Mouse (Mus musculus) embryonic facial prominence, embryonic 15.5 days (tissue): ENCODE data around the gene Zscan29. TPM values are rescaled to one million over a fixed set of nuclear protein-coding genes. Genes with fewer than 3 reads are reported as not detected.

Experiments used
- ATAC-seq: fragments of 200-750 bp; cut with Nextera tagmentation; 2 replicates; pipeline ENCODE4 v1.8.0; 2017; ENCODE audit warnings: low read depth, moderate TSS enrichment; ENCODE audit not compliant: insufficient number of reproducible peaks, low FRiP score, low TSS enrichment
- H3K27ac ChIP-seq: fragments of 300-500 bp; sonication (generic); replicated peaks from 2 replicates; pipeline ENCODE4 v1.5.1; 2015; ENCODE audit warnings: mild to moderate bottlenecking, inconsistent platforms
- H3K27me3 ChIP-seq: fragments of 300-500 bp; sonication (generic); 2 replicates; pipeline ENCODE4 v1.6.1; 2015; ENCODE audit warnings: inconsistent platforms
- H3K36me3 ChIP-seq: fragments of 300-500 bp; sonication (generic); 2 replicates; pipeline ENCODE4 v1.6.1; 2015; ENCODE audit warnings: mild to moderate bottlenecking, inconsistent platforms
- H3K4me1 ChIP-seq: fragments of 300-500 bp; sonication (generic); 2 replicates; pipeline ENCODE4 v1.6.1; 2015; ENCODE audit warnings: inconsistent platforms
- H3K4me2 ChIP-seq: fragments of 300-500 bp; sonication (generic); replicated peaks from 2 replicates; pipeline ENCODE4 v1.6.1; 2015; ENCODE audit warnings: mild to moderate bottlenecking, inconsistent platforms
- H3K4me3 ChIP-seq: fragments of 300-500 bp; sonication (generic); replicated peaks from 2 replicates; pipeline ENCODE4 v1.5.1; 2015; ENCODE audit warnings: mild to moderate bottlenecking, inconsistent platforms
- H3K9ac ChIP-seq: fragments of 300-500 bp; sonication (generic); 2 replicates; pipeline ENCODE4 v1.6.1; 2015; ENCODE audit warnings: inconsistent platforms
- H3K9me3 ChIP-seq: fragments of 300-500 bp; sonication (generic); replicated peaks from 2 replicates; pipeline ENCODE4 v1.6.1; 2016; ENCODE audit warnings: inconsistent platforms
- WGBS: fragments of 180-500 bp; shearing (Covaris S2); methylation state at CpG from one replicate; pipeline ENCODE4 v1.1.7; 2015; 5-methylcytosine and 5-hydroxymethylcytosine counted together
- polyA plus RNA-seq: library from polyadenylated mRNA; unstranded; fragments of >200 nt; fragmentation: Nextera tagmentation; extraction: Ambion mirVana; gene quantifications from 2 replicates; pipeline ENCODE4 v1.2.1, GENCODE M21; 2015

Gene Zscan29
- 9.4 and 10.6 TPM in 2 replicates for polyA plus RNA-seq

DNA sequence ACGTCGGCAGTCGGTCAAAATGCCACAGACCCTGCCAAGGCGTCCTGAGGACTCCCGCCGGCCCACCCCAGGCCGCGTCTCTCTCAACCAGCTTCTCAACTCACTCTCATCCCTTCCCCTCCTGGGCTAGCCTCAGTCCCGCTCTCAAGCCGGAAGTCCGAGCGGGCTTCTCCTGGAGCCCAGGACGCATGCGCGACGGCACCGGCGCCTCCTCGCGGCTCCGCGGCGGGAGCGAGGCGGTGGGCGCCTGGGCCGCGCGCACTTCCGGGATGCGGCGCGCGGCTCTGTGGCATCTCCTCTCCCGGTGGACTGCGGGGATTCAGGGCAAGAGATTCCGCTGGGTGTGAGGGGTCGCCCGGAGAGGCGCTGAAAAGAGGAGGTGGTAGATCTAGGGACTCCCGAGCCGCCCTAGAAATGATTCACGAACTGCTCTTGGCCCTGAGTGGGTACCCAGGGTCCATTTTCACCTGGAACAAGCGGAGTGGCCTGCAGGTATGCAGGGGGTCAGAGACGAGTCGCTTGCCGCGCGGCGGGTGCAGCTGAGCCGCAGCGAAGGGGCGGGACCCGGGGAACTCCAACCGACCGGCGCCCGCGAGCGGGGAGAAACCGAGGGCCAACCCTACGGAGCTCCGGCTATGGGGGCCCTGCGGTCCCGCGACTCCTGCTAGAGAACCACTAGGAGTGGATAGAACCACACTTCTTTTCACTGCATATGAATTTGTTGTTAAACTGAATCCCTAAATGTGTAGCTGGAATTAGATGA lies at the start of gene Zscan29:
Gene Zscan29 (minus strand): TSS at position 146 of the 763 bp plus-strand sequence.
- H3K36me3 ChIP-seq: peaks cover 29% of the 10 kb centered on the region
- peak within 1 kb of the TSS; percentile 61 for H3K9ac ChIP-seq
- peak; percentile 94 for ATAC-seq
- under 1% methylated on average over 66 of the region's 66 CpGs for WGBS
- H3K9me3 ChIP-seq: no peaks in the 10 kb centered on the region
- H3K27ac ChIP-seq: peak within 1 kb of the TSS; percentile 92
- peak within 1 kb of the TSS; percentile 95 for H3K4me3 ChIP-seq
- H3K4me2 ChIP-seq: peak within 1 kb of the TSS; percentile 73
- peaks cover 20% of the 10 kb centered on the region for H3K4me1 ChIP-seq
- H3K27me3 ChIP-seq: no peaks in the 10 kb centered on the region

DNA sequence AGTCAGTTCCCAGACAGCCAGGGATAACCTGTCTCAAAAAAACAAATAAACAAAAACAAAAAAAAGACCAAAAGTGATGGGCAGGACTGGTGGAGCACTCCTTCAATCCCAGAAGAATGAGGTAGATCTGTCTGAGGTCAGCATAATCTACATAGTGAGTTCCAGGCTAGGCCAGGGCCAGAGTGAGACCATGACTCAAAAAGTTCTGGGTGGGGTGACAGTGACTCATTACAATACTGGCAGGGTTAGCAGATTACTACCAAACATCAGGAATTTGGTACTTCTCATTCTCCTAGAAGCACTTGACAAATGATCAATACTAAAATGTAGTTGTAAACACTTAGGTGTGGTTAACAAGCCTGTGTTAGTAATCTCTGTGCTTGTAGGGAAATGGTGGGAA lies 49.1 kb upstream of the Zscan29 start:
- H3K4me1 ChIP-seq: no peaks in the 10 kb centered on the region
- H3K4me2 ChIP-seq: no peak overlapping the region
- no peak for ATAC-seq
- no peaks in the 10 kb centered on the region for H3K27me3 ChIP-seq
- no peak overlapping the region for H3K27ac ChIP-seq
- no peak overlapping the region for H3K9ac ChIP-seq
- H3K9me3 ChIP-seq: no peaks in the 10 kb centered on the region
- no peak overlapping the region for H3K4me3 ChIP-seq
- H3K36me3 ChIP-seq: peaks cover 64% of the 10 kb centered on the region

DNA sequence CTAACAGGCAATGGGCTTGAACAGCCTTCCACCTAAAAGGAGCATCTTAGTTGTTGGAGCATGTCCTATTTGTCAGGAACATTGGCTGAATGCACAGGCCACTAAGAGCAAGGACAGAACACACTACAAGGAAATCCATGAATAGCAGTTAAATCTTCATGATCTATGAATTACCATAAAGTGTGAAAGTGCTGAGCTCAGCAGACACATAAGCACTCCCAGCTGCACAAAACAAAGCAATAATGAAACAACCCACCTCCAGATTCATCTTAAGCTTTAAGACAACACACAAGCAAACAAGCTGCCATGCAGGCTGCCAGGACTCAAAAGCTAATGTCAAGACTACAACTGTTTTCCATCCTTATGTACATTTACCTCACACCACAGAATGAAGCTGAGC lies 48.3 kb upstream of the Zscan29 start:
- no peak overlapping the region for H3K9ac ChIP-seq
- no peaks in the 10 kb centered on the region for H3K9me3 ChIP-seq
- H3K4me3 ChIP-seq: no peak overlapping the region
- no peak for ATAC-seq
- H3K36me3 ChIP-seq: peaks cover 69% of the 10 kb centered on the region
- H3K27me3 ChIP-seq: no peaks in the 10 kb centered on the region
- H3K27ac ChIP-seq: no peak overlapping the region
- no peak overlapping the region for H3K4me2 ChIP-seq
- no peaks in the 10 kb centered on the region for H3K4me1 ChIP-seq

DNA sequence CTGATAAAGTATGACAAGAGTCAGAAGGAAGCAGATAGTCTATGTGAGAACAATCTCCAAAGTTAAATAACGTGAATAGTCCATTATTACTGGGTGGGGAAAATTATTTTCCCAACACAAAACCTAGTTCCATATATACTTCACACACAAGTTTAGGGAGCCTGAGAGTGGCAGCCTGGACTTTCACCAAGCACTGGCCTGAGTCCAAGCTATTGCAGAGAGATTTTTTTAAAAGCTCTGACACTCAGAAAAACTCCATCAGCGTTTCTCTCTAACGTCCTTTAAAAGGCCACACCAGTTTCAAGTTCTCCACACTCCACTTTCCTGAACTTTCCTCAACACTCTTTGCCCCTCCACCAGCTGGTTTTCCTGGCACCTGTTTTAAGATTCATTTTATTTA lies 43.6 kb upstream of the Zscan29 start:
- Histone ChIP-seq H3K27ac (no peak overlapping the region), H3K4me3 (no peak overlapping the region), H3K4me1 (no peaks in the 10 kb centered on the region), H3K27me3 (no peaks in the 10 kb centered on the region), H3K9me3 (no peaks in the 10 kb centered on the region), H3K36me3 (peaks cover 70% of the 10 kb centered on the region), H3K4me2 (no peak overlapping the region), H3K9ac (no peak overlapping the region)
- WGBS: 78% methylated on average over 3 of the region's 3 CpGs
- ATAC-seq: no peak

DNA sequence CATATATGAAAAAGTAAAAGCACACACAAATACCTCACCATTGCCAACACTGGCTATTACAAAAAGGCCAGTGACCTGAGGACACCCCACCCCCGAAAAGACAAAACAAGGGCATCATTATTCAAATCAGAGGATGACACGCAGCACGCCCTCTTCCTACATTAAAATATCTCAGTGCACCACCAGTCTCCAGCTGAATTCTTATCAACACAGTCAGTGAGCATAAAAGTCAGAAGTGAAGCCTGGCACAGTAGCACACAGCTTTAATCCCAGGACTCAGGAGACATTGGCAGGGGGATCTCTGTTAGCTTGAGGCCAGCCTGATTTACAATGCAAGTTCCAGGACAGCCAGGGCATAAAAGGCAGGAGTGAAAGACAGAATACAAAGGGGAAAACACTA lies 35.6 kb upstream of the Zscan29 start:
- H3K27ac ChIP-seq: no peak overlapping the region
- H3K9me3 ChIP-seq: no peaks in the 10 kb centered on the region
- peaks cover 87% of the 10 kb centered on the region for H3K36me3 ChIP-seq
- no peak overlapping the region for H3K9ac ChIP-seq
- 90% methylated on average over 3 of the region's 3 CpGs for WGBS
- no peak overlapping the region for H3K4me2 ChIP-seq
- no peak for ATAC-seq
- no peak overlapping the region for H3K4me3 ChIP-seq
- no peaks in the 10 kb centered on the region for H3K4me1 ChIP-seq
- H3K27me3 ChIP-seq: no peaks in the 10 kb centered on the region

DNA sequence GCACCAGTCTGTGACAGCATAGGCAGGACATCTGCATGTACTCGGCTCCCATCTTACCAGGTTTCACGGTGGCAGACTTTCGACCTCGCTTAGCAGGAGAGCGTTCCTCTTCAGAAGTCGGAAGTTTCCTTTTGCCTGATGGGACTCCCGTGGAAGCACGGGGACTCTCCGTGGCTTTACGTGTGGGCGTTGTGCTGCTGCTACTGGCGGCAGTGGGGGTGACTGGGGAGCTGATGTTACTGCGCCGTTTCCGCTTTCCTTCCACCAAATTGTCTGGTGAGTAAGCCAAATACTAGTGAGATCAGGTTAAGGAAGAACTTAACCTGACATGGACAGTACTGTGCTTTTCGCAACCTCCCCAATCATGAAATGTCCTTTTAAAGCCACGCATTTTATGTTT lies 33.4 kb upstream of the Zscan29 start:
- H3K27ac ChIP-seq: no peak overlapping the region
- no peak overlapping the region for H3K9ac ChIP-seq
- H3K4me3 ChIP-seq: no peak overlapping the region
- no peak for ATAC-seq
- no peaks in the 10 kb centered on the region for H3K9me3 ChIP-seq
- H3K36me3 ChIP-seq: peaks cover 91% of the 10 kb centered on the region
- no peaks in the 10 kb centered on the region for H3K4me1 ChIP-seq
- 92% methylated on average over 17 of the region's 17 CpGs for WGBS
- H3K27me3 ChIP-seq: no peaks in the 10 kb centered on the region
- H3K4me2 ChIP-seq: no peak overlapping the region

DNA sequence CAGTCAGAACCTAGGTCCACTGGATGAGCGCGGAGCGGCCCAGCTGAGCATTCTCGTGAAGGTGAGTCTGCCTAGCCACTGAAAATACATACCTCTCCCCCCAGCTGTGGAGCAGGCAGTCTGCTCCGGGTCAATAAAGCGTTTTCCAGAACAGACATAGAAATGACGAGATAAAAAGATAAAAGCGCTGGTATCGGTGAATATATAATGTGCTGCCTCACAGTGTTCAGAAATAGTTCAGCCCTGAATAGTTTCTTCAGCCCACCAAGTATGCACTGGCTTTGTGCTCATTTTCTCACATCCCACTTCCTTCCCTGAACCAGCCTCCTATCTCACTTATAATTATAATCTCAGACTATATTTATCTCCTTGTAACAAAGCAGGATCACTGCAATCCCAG lies 24.5 kb upstream of the Zscan29 start:
- H3K4me2 ChIP-seq: no peak overlapping the region
- H3K9ac ChIP-seq: no peak overlapping the region
- H3K4me1 ChIP-seq: no peaks in the 10 kb centered on the region
- 92% methylated on average over 9 of the region's 9 CpGs for WGBS
- no peaks in the 10 kb centered on the region for H3K27me3 ChIP-seq
- no peak overlapping the region for H3K27ac ChIP-seq
- no peak overlapping the region for H3K4me3 ChIP-seq
- ATAC-seq: no peak
- H3K9me3 ChIP-seq: no peaks in the 10 kb centered on the region
- H3K36me3 ChIP-seq: peaks cover 94% of the 10 kb centered on the region

DNA sequence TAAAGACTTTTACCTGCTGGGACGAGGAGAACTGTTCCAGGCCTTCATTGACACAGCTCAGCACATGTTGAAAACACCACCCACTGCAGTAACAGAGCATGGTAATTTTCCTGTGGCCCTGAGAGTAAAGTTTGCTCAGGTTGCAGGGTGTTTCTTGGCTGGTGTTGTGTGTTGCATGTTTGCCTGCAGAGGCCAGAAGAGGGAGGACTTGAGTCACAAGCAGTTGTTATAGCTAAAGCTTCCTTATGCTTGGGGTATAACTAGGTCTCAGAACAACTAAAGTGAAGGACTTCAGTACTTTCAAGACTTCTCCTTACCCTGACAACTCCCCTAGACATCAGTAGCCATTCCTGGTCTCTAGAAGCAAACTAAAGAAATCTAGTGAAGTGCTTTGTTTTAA lies 17.6 kb upstream of the Zscan29 start:
- no peaks in the 10 kb centered on the region for H3K9me3 ChIP-seq
- ATAC-seq: no peak
- no peak overlapping the region for H3K4me3 ChIP-seq
- H3K4me1 ChIP-seq: no peaks in the 10 kb centered on the region
- 42% methylated on average over 1 of the region's 1 CpGs for WGBS
- no peak overlapping the region for H3K27ac ChIP-seq
- H3K4me2 ChIP-seq: no peak overlapping the region
- H3K36me3 ChIP-seq: peaks cover 80% of the 10 kb centered on the region
- H3K27me3 ChIP-seq: no peaks in the 10 kb centered on the region
- no peak overlapping the region for H3K9ac ChIP-seq

DNA sequence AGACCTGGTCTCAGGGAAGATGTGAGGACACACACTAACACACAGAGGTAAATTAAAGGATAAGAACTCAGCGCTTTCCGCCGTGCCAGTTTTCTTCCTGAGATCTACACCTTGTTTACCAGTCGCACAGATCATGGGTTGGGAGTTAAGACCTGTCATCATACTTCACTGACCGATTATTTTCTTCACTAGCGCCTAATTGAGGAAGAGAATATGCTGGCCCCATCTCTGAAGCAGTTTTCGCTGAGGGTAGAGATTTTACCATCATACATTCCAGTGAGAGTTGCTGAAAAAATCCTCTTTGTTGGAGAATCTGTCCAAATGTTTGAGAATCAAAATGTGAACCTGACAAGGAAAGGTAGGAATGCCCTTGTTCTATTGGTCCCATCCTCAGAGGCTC lies 13.2 kb upstream of the Zscan29 start:
- H3K9ac ChIP-seq: no peak overlapping the region
- H3K27ac ChIP-seq: no peak overlapping the region
- no peaks in the 10 kb centered on the region for H3K4me1 ChIP-seq
- H3K27me3 ChIP-seq: no peaks in the 10 kb centered on the region
- no peak overlapping the region for H3K4me2 ChIP-seq
- 93% methylated on average over 7 of the region's 7 CpGs for WGBS
- no peak for ATAC-seq
- H3K36me3 ChIP-seq: peaks cover 57% of the 10 kb centered on the region
- H3K4me3 ChIP-seq: no peak overlapping the region
- H3K9me3 ChIP-seq: no peaks in the 10 kb centered on the region

DNA sequence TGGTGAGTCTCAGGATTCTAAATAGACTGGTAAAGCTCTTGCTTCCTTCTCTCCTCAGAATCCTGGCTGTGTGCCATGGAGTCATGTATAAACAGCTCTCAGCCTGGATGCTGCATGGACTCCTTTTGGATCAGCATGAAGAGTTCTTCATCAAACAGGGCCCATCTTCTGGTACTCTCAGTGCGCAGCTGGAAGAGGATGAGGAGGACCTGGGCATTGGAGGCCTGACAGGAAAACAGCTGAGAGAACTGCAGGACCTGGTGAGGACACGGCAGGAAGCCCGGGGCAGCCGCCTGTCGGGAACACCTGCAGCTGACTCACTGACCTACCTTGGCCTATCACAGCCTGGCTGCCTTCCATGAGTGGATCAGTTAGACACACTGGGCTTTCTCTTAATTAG lies 12.5 kb upstream of the Zscan29 start:
- H3K9ac ChIP-seq: no peak overlapping the region
- H3K4me2 ChIP-seq: no peak overlapping the region
- H3K27me3 ChIP-seq: no peaks in the 10 kb centered on the region
- H3K4me1 ChIP-seq: no peaks in the 10 kb centered on the region
- H3K9me3 ChIP-seq: no peaks in the 10 kb centered on the region
- WGBS: 80% methylated on average over 5 of the region's 5 CpGs
- no peak overlapping the region for H3K27ac ChIP-seq
- no peak for ATAC-seq
- no peak overlapping the region for H3K4me3 ChIP-seq
- H3K36me3 ChIP-seq: peaks cover 57% of the 10 kb centered on the region

DNA sequence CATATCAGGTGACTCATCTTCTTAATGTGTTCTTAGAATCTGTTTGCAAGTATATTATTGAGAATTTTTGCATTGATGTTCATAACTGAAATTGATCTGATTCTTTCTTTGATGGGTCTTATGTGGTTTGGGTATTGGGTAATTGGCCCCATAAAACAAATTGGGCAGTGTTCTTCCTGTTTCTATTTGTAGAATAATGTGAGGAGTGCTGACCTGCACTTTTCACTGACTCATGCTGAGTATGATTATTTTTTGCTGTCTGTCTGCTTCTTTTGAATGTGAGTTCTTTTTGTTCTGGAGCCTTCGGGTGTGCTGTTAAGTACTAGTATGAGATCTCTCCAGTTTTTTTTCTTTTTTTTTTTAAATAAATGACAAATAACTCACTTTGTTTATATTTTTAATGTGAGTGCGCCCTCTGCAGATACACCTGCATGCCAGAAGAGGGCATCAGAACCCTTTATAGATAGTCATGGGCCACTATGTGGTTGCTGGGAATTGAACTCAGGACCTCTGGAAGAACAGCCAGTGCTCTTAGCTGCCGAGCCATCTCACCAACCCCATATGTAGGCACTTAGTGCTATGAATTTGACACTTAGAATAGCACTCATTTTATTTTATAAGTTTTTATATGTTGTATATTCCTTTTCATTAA lies 8.0 kb upstream of the Zscan29 start:
- H3K9ac ChIP-seq: no peak overlapping the region
- WGBS: 93% methylated on average over 3 of the region's 3 CpGs
- no peak overlapping the region for H3K4me3 ChIP-seq
- no peak overlapping the region for H3K27ac ChIP-seq
- no peak for ATAC-seq
- no peak overlapping the region for H3K4me2 ChIP-seq
- no peaks in the 10 kb centered on the region for H3K9me3 ChIP-seq
- no peaks in the 10 kb centered on the region for H3K4me1 ChIP-seq
- H3K27me3 ChIP-seq: no peaks in the 10 kb centered on the region
- peaks cover 70% of the 10 kb centered on the region for H3K36me3 ChIP-seq
